Mouse (Mus musculus): ENCODE measurements at regions not wholly inside any gene's neighbourhood (a gene's known extent, or its start where the extent isn't known, plus 50 kb on each side); places are given as distances from the start of the nearest gene placed in this dataset.

GRCm38 (mm10) chr2:171630101-171630715 lies 413.1 kb downstream of the Cbln4 start:
- Histone ChIP-seq H3K4me3 (ENCODE audit: control insufficient read depth in 1 of 2, insufficient read depth in 1 of 2, low read depth in 2 of 2, low read length in 2 of 2) (no peak overlapping the region), H3K79me2 (ENCODE audit: control insufficient read depth, insufficient read depth, low read length, poor library complexity) (no peaks in the 10 kb centered on the region), H3K9me3 (replicated peaks; ENCODE audit: insufficient read depth, low read length) (no peaks in the 10 kb centered on the region), H3K4me1 (ENCODE audit: control insufficient read depth in 1 of 2, insufficient read depth in 2 of 2, low read length in 2 of 2) (no peaks in the 10 kb centered on the region), H3K27me3 (ENCODE audit: control insufficient read depth in 1 of 2, insufficient read depth in 2 of 2, low read length in 2 of 2) (no peaks in the 10 kb centered on the region), H3K36me3 (ENCODE audit: control insufficient read depth in 1 of 2, insufficient read depth in 2 of 2, low read length in 2 of 2) (no peaks in the 10 kb centered on the region), H3K9ac (ENCODE audit: control insufficient read depth, low read depth, low read length, poor library complexity, severe bottlenecking) (no peak overlapping the region), H3K27ac (ENCODE audit: control insufficient read depth, low read depth, low read length) (no peak overlapping the region)
- TF ChIP-seq ZMIZ1 (IDR thresholded peaks at IDR 0.05; ENCODE audit: low read depth, low read length) (no peak), MYB (IDR thresholded peaks at IDR 0.05; ENCODE audit: low read depth, low read length) (no peak), NRF1 (IDR thresholded peaks at IDR 0.05; ENCODE audit: insufficient read depth, low read depth, low read length, poor library complexity, severe bottlenecking) (no peak)
- no peak for DNase-seq (ENCODE audit: low read depth, low spot score)

GRCm38 (mm10) chr2:171628182-171628850 lies 414.9 kb downstream of the Cbln4 start:
- no peaks in the 10 kb centered on the region for H3K79me2 ChIP-seq (ENCODE audit: control insufficient read depth, insufficient read depth, low read length, poor library complexity)
- no peaks in the 10 kb centered on the region for H3K36me3 ChIP-seq (ENCODE audit: control insufficient read depth in 1 of 2, insufficient read depth in 2 of 2, low read length in 2 of 2)
- no peak overlapping the region for H3K4me3 ChIP-seq (ENCODE audit: control insufficient read depth in 1 of 2, insufficient read depth in 1 of 2, low read depth in 2 of 2, low read length in 2 of 2)
- no peak overlapping the region for H3K9ac ChIP-seq (ENCODE audit: control insufficient read depth, low read depth, low read length, poor library complexity, severe bottlenecking)
- no peak for DNase-seq (ENCODE audit: low read depth, low spot score)
- no peaks in the 10 kb centered on the region for H3K4me1 ChIP-seq (ENCODE audit: control insufficient read depth in 1 of 2, insufficient read depth in 2 of 2, low read length in 2 of 2)
- H3K27ac ChIP-seq (ENCODE audit: control insufficient read depth, low read depth, low read length): no peak overlapping the region
- H3K27me3 ChIP-seq (ENCODE audit: control insufficient read depth in 1 of 2, insufficient read depth in 2 of 2, low read length in 2 of 2): no peaks in the 10 kb centered on the region
- no peaks in the 10 kb centered on the region for H3K9me3 ChIP-seq (replicated peaks; ENCODE audit: insufficient read depth, low read length)
- TF ChIP-seq NELFE (IDR thresholded peaks at IDR 0.05; ENCODE audit: low read depth, low read length) (no peak), EP300 (IDR thresholded peaks at IDR 0.05; ENCODE audit: low read depth in 1 of 2, low read length in 2 of 2) (no peak), POLR2AphosphoS5 (IDR thresholded peaks at IDR 0.05; ENCODE audit: borderline replicate concordance, low read depth, low read length) (no peak), ETS1 (IDR thresholded peaks at IDR 0.05; ENCODE audit: low read depth, low read length) (no peak), ZKSCAN1 (IDR thresholded peaks at IDR 0.05; ENCODE audit: low read depth, low read length) (no peak), NRF1 (IDR thresholded peaks at IDR 0.05; ENCODE audit: insufficient read depth, low read depth, low read length, poor library complexity, severe bottlenecking) (no peak), HCFC1 (IDR thresholded peaks at IDR 0.05; ENCODE audit: low read depth, low read length) (no peak), POLR2AphosphoS2 (IDR thresholded peaks at IDR 0.05; ENCODE audit: low read length) (no peak), ELF1 (IDR thresholded peaks at IDR 0.05; ENCODE audit: low read depth, low read length) (no peak), RAD21 (IDR thresholded peaks at IDR 0.05; ENCODE audit: low read depth, low read length) (no peak), TCF12 (IDR thresholded peaks at IDR 0.05; ENCODE audit: low read depth, low read length) (no peak), MXI1 (IDR thresholded peaks at IDR 0.05; ENCODE audit: low read depth, low read length) (no peak), CHD2 (IDR thresholded peaks at IDR 0.05; ENCODE audit: low read length) (no peak), SIN3A (IDR thresholded peaks at IDR 0.05; ENCODE audit: low read length) (no peak), GABPA (IDR thresholded peaks at IDR 0.05; ENCODE audit: low read depth, low read length) (no peak), ZNF384 (IDR thresholded peaks at IDR 0.05; ENCODE audit: low read depth, low read length) (no peak), ZMIZ1 (IDR thresholded peaks at IDR 0.05; ENCODE audit: low read depth, low read length) (no peak)

All from MEL (cell line).